Mouse (Mus musculus) stomach, postnatal 0 days (tissue): ENCODE measurements around the gene Rasgef1b.

Experiments used
- CTCF ChIP-seq: IDR thresholded peaks from 2 replicates; pipeline ENCODE4 v1.5.1; 2016; ENCODE audit warnings: antibody characterized with exemption, low read depth, mild to moderate bottlenecking, moderate library complexity
- EP300 ChIP-seq: optimal IDR thresholded peaks from 2 replicates; pipeline ENCODE3; 2016; ENCODE audit warnings: antibody characterized with exemption

DNA sequence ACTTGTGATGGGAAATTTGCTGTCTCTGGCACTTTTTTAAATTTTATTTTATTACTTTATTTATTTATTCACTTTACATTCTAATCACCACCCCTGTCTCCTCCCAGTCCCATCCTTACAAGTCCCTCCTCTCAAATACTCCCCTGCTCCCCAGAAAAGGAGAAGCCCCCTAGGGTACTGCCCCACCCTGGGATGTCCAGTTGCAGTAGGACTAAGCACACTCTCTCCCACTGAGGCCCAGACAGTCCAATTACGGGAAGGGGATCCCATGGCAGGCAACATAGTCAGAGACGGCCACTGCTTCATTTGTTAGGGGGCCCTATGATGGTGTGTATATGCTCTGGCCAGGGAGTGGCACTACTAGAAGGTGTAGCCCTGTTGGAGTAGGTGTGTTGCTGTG lies 6.6 kb downstream of the Rasgef1b start:
- TF ChIP-seq CTCF: no peak
- no peak for TF ChIP-seq EP300
